Mouse (Mus musculus) cerebellum, adult 2 months (tissue): ENCODE data around the gene Capzb. TPM values are rescaled to one million over a fixed set of nuclear protein-coding genes. Genes with fewer than 3 reads are reported as not detected.

Source experiments
- DNase-seq, 2 experiments: peaks; one replicate each; pipeline ENCODE4 v3.0.0; 2021
- H3K27ac ChIP-seq: fragments of 200-500 bp; 2 replicates; pipeline ENCODE4 v1.5.1; 2012; ENCODE audit warnings: low read length, control low read depth, inconsistent platforms; ENCODE audit not compliant: insufficient read depth
- H3K27me3 ChIP-seq: fragments of 200-500 bp; 2 replicates; pipeline ENCODE4 v1.6.1; 2012; ENCODE audit warnings: inconsistent platforms, mild to moderate bottlenecking, low read length, moderate library complexity; ENCODE audit not compliant: control insufficient read depth, insufficient read depth
- H3K4me1 ChIP-seq: fragments of 200-500 bp; 2 replicates; pipeline ENCODE4 v1.6.1; 2011; ENCODE audit warnings: low read length; ENCODE audit not compliant: control insufficient read depth, insufficient read depth
- H3K4me3 ChIP-seq: fragments of 200-500 bp; replicated peaks from 2 replicates; pipeline ENCODE3; 2011; ENCODE audit warnings: mild to moderate bottlenecking, low read depth, low read length, control low read depth; ENCODE audit not compliant: insufficient read depth
- CTCF ChIP-seq: fragments of 200-500 bp; IDR thresholded peaks from 2 replicates; pipeline ENCODE4 v1.5.1; 2011; ENCODE audit warnings: low read depth, mild to moderate bottlenecking, control low read depth, low read length, moderate library complexity, borderline replicate concordance; ENCODE audit not compliant: insufficient read depth
- POLR2A ChIP-seq: fragments of 200-500 bp; IDR thresholded peaks from 2 replicates; pipeline ENCODE4 v1.6.1; 2011; ENCODE audit warnings: low read length, control low read depth, borderline replicate concordance; ENCODE audit not compliant: insufficient read depth
- WGBS: fragments of 180-500 bp; shearing (Covaris S2); methylation state at CpG from one replicate; pipeline ENCODE4 v1.1.7; 2018; 5-methylcytosine and 5-hydroxymethylcytosine counted together
- polyA plus RNA-seq: library from polyadenylated mRNA; depleted of rRNA; stranded (reverse); fragments of >200 nt; gene quantifications from 2 replicates; pipeline ENCODE4 v1.2.3, GENCODE M21; 2012

The Capzb gene
- polyA plus RNA-seq, 1 experiment: 220 TPM

- WGBS: 32% methylated on average over 12 of the region's 12 CpGs
- Histone ChIP-seq H3K4me3 (no peak overlapping the region), H3K27ac (peak overlapping the region; percentile 61)
Measured at GRCm38 (mm10) chr4:139298671-139299366, 106.1 kb downstream of the Capzb start.

GRCm38 (mm10) chr4:139301780-139302179 is 109.1 kb downstream of the Capzb start:
- Histone ChIP-seq H3K27me3 (no peaks in the 10 kb centered on the region), H3K4me3 (no peak overlapping the region), H3K4me1 (peaks cover 42% of the 10 kb centered on the region), H3K27ac (no peak overlapping the region)
- WGBS: 68% methylated on average over 8 of the region's 8 CpGs
- TF ChIP-seq CTCF (no peak), POLR2A (no peak)
- DNase-seq: no peak

More at GRCm38 (mm10) chr4:139298671-139299366, 106.1 kb downstream of the Capzb start:
- no peak for DNase-seq
- TF ChIP-seq POLR2A: no peak
- no peak for TF ChIP-seq CTCF
- H3K27me3 ChIP-seq: no peaks in the 10 kb centered on the region
- peaks cover 38% of the 10 kb centered on the region for H3K4me1 ChIP-seq

- Histone ChIP-seq H3K27me3 (no peaks in the 10 kb centered on the region), H3K4me1 (peaks cover 37% of the 10 kb centered on the region), H3K27ac (no peak overlapping the region), H3K4me3 (no peak overlapping the region)
- WGBS: 67% methylated on average over 5 of the region's 5 CpGs
- TF ChIP-seq POLR2A (no peak), CTCF (no peak)
- DNase-seq: no peak
Measured at GRCm38 (mm10) chr4:139302241-139302640, 109.5 kb downstream of the Capzb start.

GRCm38 (mm10) chr4:139305521-139305920 is 112.8 kb downstream of the Capzb start:
- peaks cover 32% of the 10 kb centered on the region for H3K4me1 ChIP-seq
- no peak for DNase-seq
- H3K27me3 ChIP-seq: no peaks in the 10 kb centered on the region
- H3K4me3 ChIP-seq: no peak overlapping the region
- H3K27ac ChIP-seq: no peak overlapping the region
- TF ChIP-seq CTCF (no peak), POLR2A (no peak)
- 59% methylated on average over 3 of the region's 3 CpGs for WGBS

DNA sequence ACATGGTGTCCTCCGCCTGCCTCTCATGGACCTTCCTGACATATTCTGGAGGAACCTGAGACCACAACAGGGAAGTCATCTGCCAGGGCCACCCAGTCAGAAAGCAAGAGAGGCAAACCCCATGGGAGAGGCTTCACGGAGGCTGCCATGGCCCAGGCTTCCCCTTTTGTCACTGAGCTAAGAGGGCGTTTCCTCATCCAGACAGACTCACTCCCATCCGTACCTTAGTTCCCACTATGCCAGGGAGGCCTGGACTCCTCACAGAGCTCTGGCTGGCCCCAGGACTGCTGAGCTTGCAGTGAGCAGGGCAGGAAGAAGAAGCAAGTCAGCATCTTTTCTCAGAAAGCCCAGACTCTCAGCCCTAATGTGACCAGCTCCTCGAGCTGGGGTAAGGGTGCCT is 115.2 kb downstream of the Capzb start:
- 65% methylated on average over 5 of the region's 5 CpGs for WGBS
- no peak overlapping the region for H3K27ac ChIP-seq
- H3K4me1 ChIP-seq: peaks cover 38% of the 10 kb centered on the region
- TF ChIP-seq POLR2A (no peak), CTCF (no peak)
- no peak for DNase-seq
- H3K27me3 ChIP-seq: no peaks in the 10 kb centered on the region
- no peak overlapping the region for H3K4me3 ChIP-seq

- H3K4me3 ChIP-seq: peak overlapping the region; percentile 68
- H3K4me1 ChIP-seq: peaks cover 38% of the 10 kb centered on the region
- TF ChIP-seq POLR2A (no peak), CTCF (no peak)
- 8% methylated on average over 6 of the region's 6 CpGs for WGBS
- DNase-seq: no peak
- H3K27me3 ChIP-seq: no peaks in the 10 kb centered on the region
- H3K27ac ChIP-seq: peak overlapping the region; percentile 60; the same call in 1 of the 2 replicates
Measured at GRCm38 (mm10) chr4:139309651-139310050, 117.0 kb downstream of the Capzb start.

DNA sequence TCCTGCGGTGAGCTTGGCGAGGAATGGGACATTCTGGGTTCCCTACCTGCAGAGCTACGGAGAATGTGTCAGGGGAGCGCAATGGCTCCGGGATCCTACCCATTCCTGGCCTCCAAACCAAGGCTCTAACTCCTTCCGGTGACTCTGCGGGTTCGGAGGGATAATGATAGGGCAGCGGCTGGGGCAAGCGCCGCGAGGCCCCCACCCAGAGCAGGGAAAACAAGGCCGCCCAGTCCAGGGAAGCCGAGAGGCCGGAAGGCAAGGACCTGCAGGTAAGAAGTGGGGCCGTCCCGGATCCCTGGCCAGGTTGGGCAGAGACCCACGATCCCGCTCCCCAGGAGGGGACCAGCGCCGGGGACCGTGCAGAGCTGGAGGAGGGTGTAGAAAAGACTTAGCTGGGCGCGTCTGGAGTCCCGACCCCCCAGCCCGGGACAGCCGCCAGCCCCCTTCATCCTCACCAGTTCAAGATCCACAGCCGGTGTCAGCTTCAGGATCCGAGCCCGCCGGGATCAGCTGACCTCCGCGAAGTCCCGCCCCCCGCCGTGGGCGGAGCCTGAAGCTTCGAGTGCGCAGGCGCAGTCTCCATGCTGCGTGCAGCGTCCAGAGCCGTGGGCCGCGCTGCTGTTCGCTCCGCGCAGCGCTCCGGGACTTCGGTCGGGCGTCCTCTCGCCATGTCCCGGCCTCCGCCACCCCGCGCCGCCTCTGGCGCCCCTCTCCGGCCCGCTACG is 117.6 kb downstream of the Capzb start, which contains the start of the genes Pqlc2 and Akr7a5:
Pqlc2 (minus strand) TSS at position 538 of the 728 bp plus-strand sequence.
Akr7a5 (plus strand) TSS at position 574 of the 728 bp plus-strand sequence.
- peak; percentile 97 to 100 for DNase-seq
- peak; percentile 99 for TF ChIP-seq POLR2A
- no peak for TF ChIP-seq CTCF
- under 1% methylated on average over 63 of the region's 63 CpGs for WGBS

GRCm38 (mm10) chr4:139310899-139311701 is 118.4 kb downstream of the Capzb start:
- under 1% methylated on average over 53 of the region's 53 CpGs for WGBS
- DNase-seq: peak in 1 of 2 experiments; percentile 33
- TF ChIP-seq POLR2A (no peak), CTCF (no peak)
- Histone ChIP-seq H3K27ac (peak overlapping the region; percentile 55; the same call in 1 of the 2 replicates), H3K4me3 (peak overlapping the region; percentile 68), H3K4me1 (peaks cover 32% of the 10 kb centered on the region), H3K27me3 (no peaks in the 10 kb centered on the region)

More for the DNA sequence above, 117.6 kb downstream of the Capzb start, which contains the start of the genes Pqlc2 and Akr7a5:
- H3K27me3 ChIP-seq: no peaks in the 10 kb centered on the region
- H3K4me1 ChIP-seq: peaks cover 38% of the 10 kb centered on the region
- peak within 1 kb of the TSS; percentile 60; the same call in 1 of the 2 replicates for H3K27ac ChIP-seq
- peak within 1 kb of the TSS; percentile 68 for H3K4me3 ChIP-seq
